Mouse (Mus musculus) kidney, postnatal 10 days (tissue): ENCODE results near the gene Akap6.

ENCODE experiments used
- DNase-seq: peaks from one replicate; pipeline ENCODE4 v3.0.0; 2021; ENCODE audit warnings: mixed read lengths

Gene Akap6

DNA sequence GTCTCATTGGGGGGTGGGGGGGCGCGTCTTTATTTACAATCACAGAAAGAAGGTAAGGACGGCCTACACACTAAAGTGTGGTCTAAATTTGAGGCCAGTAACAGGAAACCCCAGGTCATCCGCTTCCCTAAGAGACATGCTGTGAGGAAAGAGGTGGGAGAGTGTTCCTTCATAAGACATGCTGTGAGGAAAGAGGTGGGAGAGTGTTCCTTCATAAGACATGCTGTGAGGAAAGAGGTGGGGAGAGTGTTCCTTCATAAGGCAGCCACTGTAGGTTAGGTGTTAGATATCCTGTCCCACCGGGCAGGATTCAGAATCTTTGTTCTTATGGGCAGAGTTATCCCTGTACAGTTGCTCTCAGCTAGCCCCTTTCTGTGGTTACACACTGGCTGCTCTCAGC is 494.5 kb downstream of the Akap6 start:
- DNase-seq = no peak
